Mouse (Mus musculus) embryonic stem cell, embryonic (primary cell): ENCODE measurements at regions not wholly inside any gene's neighbourhood (a gene's known extent, or its start where the extent isn't known, plus 50 kb on each side); places are given as distances from the start of the nearest gene placed in this dataset.

Experiments
- CTCF ChIA-PET, 4 experiments: fragments of 300-600 bp in 2 of 4; fragments of 350-600 bp in 2 of 4; sonication (Branson Sonifier 250); formaldehyde crosslinking; loops; one replicate each; lab custom pipeline; 2022; ENCODE audit warnings: inconsistent platforms in 2 of 4; lab: Charles Lee
- POLR2A ChIA-PET, 4 experiments: fragments of 300-600 bp in 2 of 4; fragments of 350-600 bp in 2 of 4; sonication (Branson Sonifier 250); formaldehyde crosslinking; loops; one replicate each; lab custom pipeline; 2022; ENCODE audit warnings: antibody characterized with exemption in 4 of 4, inconsistent platforms in 1 of 4; lab: Charles Lee

DNA sequence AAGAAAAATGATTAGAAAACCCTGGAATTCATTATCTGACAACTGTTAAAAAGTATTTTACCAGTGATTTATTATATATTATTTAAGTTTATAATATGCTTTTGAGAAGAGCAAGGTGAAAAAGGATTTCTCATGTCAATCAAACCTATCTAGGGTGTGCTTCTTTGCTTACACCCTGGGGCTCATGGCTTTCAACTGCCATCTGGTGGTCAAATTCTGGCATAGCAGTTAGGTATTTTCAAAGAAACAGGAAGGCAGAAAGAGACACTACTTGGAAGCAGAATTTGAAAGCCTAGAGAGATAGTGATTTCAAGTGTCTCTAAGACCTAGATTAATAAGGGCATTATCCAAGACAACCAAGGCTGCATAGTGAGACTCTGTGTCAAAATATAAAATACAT, 167.8 kb upstream of the Amot start:
- CTCF ChIA-PET: interaction anchor here in 1 of 4 experiments (1.2 kb wide), 1 partner anchor 274 kb away, joined by 5 read pairs; no protein-coding TSS in a partner anchor
- POLR2A ChIA-PET: no interaction called here

DNA sequence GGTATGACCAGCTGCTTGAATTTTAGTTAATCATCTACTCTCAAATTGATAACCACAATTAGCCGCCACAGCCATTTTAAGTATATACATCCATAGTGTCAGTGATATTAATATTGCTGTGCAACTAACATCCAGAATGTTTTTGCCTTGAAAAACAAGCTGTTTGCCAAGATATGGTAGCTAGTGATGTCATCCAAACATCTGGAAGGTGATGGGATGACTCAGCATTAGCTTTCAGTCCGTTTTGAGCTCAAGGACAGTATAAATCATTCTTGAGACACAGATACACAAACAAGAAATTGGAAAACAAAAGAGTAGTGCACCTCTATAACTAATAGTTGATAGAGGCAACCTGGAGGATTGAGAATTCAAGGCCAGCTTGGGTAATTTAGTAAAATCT, 146.7 kb upstream of the Amot start:
- POLR2A ChIA-PET: interaction anchor here in 1 of 4 experiments (0.6 kb wide), 1 partner anchor 11 kb away, joined by 3 read pairs; no protein-coding TSS in a partner anchor
- CTCF ChIA-PET: interaction anchor here in 1 of 4 experiments (0.6 kb wide), 1 partner anchor 47 kb away, joined by 4 read pairs; no protein-coding TSS in a partner anchor

GRCm38 (mm10) chrX:145619649-145620048, 114.7 kb upstream of the Amot start:
- ChIA-PET POLR2A (no interaction called here), CTCF (no interaction called here)

DNA sequence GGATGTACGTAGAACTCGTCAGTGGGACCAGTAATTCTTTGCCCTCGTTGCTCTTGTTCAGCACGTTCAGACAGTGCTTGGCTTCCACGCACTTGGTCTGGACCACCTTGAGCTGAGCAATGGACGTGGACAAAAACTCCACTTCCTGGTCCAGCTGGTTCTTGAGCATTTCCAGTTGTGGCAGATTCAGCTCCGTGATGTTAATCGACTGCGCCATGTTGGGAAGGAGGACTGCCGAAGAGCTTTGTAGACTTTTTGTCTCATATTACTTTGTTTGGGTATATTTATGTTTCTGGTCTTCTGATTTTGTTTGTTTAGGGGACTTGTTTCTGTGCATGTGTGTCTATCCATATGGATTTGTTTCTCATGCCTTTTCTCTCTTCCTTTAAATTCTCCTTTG, 97.1 kb upstream of the Amot start:
- POLR2A ChIA-PET: no interaction called here
- CTCF ChIA-PET: no interaction called here

- POLR2A ChIA-PET: no interaction called here
- CTCF ChIA-PET: no interaction called here
Observed at GRCm38 (mm10) chrX:145590733-145591132, 85.8 kb upstream of the Amot start.

DNA sequence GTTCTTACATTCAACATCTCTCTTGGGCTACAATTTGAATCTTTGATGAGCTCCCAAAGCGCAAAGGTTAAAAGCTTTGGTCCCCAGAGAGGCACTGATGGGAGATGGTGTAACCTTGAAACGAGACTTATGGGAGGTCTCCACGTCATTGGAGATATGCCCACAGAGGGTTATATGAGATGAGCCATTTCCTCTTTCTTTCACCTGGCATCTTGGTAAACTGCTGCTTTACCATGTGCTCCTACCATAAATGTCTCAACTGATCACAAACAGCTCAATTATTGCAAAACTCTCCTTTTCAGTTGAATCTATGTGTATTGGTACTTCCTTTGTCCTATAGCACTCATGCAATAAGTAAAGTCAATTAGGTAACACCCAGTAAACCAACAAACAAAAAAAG, 62.5 kb upstream of the Amot start:
- ChIA-PET POLR2A (no interaction called here), CTCF (no interaction called here)

- CTCF ChIA-PET: no interaction called here
Observed at GRCm38 (mm10) chrX:145567073-145567472, 62.1 kb upstream of the Amot start.

GRCm38 (mm10) chrX:145558881-145559280, 53.9 kb upstream of the Amot start:
- CTCF ChIA-PET: no interaction called here

More at GRCm38 (mm10) chrX:145567073-145567472, 62.1 kb upstream of the Amot start:
- POLR2A ChIA-PET: no interaction called here

More at GRCm38 (mm10) chrX:145558881-145559280, 53.9 kb upstream of the Amot start:
- POLR2A ChIA-PET: no interaction called here
